Mouse (Mus musculus) urinary bladder, postnatal 0 days (tissue): ENCODE measurements around the gene 1700001K19Rik. TPM values are rescaled to one million over a fixed set of nuclear protein-coding genes. Genes with fewer than 3 reads are reported as not detected.

Experiments used
- microRNA-seq: library from miRNA; unstranded; fragments of <30 nt; microRNA quantifications from one replicate; pipeline ENCODE4, GENCODE M21; 2016
- polyA plus RNA-seq: library from polyadenylated mRNA; unstranded; fragments of >200 nt; fragmentation: Nextera tagmentation; extraction: Ambion mirVana; gene quantifications from 2 replicates; pipeline ENCODE4 v1.2.1, GENCODE M21; 2015

Gene 1700001K19Rik
- polyA plus RNA-seq: not detected in 2 replicates

GRCm38 (mm10) chr12:110682561-110683299, at the start of gene 1700001K19Rik:
1700001K19Rik (minus strand) TSS chr12:110682619.

DNA sequence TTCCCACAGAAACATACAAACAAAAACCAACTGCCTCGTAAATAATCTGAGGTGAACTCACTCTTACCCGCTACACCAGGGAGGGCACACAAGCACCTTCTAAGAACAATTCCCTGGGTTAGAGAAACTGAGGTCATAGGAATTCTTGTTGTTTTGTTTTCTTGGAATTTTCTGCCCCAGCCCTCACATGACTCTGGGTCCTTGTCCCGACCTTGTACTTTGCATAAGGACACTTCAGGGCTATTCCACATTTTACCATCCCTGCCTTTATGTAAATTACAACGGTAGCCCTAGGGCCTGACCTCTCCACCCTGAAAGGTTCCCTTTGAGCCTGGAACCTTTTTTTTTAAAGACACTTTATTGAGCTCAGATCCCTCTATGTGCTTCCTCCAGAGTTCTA, 20.1 kb upstream of the 1700001K19Rik start, which contains the start of gene Hsp90aa1:
Gene Hsp90aa1, minus strand, starts transcription at position 173 of the 400 bp plus-strand sequence.

Small RNAs within 50 kb of the gene (microRNA-seq; reads per million reads assigned to microRNA genes)
- gene Gm27299: not detected

Other genes starting within 250 kb of the 1700001K19Rik start
- 89.9 and 96.7 TPM in 2 replicates for gene Ppp2r5c, start 235.5 kb downstream of the 1700001K19Rik start, polyA plus RNA-seq
- gene Dync1h1, start 81.2 kb downstream of the 1700001K19Rik start, polyA plus RNA-seq: 23.2 and 25.2 TPM in 2 replicates
- 310 and 370 TPM in 2 replicates for gene Hsp90aa1, start 20.1 kb upstream of the 1700001K19Rik start, polyA plus RNA-seq
- 12.2 and 15.0 TPM in 2 replicates for gene Wdr20, start 55.3 kb upstream of the 1700001K19Rik start, polyA plus RNA-seq
- gene Mok, start 158.3 kb upstream of the 1700001K19Rik start, polyA plus RNA-seq: 0.53 and 1.3 TPM in 2 replicates
- gene Zfp839, start 167.6 kb upstream of the 1700001K19Rik start, polyA plus RNA-seq: 4.6 and 4.8 TPM in 2 replicates
- gene Cinp, start 206.5 kb upstream of the 1700001K19Rik start, polyA plus RNA-seq: 46.7 and 48.7 TPM in 2 replicates
- 1.3 and 1.6 TPM in 2 replicates for gene Tecpr2, start 206.6 kb upstream of the 1700001K19Rik start, polyA plus RNA-seq